Mouse (Mus musculus) CD4-positive, CD25-positive, alpha-beta regulatory T cell, adult 2 months (primary cell): ENCODE measurements at regions not wholly inside any gene's neighbourhood (a gene's known extent, or its start where the extent isn't known, plus 50 kb on each side); places are given as distances from the start of the nearest gene placed in this dataset.

Experiments
- DNase-seq: peaks from one replicate; pipeline ENCODE4 v3.0.0-alpha.2; 2012; ENCODE audit warnings: low read depth, low spot score

DNA sequence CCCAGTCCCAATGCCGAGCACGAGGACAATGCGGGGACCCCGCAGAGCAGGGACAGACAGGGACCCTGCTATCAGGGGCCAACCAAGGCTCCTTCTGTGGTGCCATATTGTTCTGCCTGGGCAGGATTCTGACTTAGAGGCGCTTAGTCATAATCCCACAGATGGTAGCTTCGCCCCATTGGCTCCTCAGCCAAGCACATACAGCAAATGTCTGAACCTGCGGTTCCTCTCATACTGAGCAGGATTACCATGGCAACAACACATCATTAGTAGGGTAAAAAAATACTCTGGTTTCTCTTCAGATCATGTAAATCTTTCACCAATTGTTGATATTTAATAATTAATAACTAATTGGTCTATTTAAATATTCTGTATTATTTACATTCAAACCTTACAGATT, 2140.3 kb upstream of the Cdh20 start:
- peak; percentile 92 for DNase-seq

DNA sequence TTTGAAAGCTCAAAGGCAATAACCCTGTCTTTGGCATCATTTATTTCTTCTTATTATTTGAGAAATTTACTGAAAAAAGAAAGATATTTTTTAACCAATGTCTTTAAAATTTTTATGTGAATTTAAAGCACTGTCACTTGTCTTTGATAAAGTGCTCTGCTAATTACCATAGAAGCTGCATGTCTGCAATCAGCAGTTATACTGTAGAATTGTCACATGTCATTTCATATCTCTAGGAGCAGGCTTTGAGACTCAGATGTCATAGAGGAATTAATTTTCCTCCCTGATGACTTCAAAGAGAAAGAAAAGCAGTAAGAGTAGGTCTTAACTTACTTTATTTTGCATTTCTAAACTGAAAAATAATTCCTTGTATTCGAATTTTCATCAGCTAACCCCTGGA, 2123.9 kb upstream of the Cdh20 start:
- DNase-seq = no peak

DNA sequence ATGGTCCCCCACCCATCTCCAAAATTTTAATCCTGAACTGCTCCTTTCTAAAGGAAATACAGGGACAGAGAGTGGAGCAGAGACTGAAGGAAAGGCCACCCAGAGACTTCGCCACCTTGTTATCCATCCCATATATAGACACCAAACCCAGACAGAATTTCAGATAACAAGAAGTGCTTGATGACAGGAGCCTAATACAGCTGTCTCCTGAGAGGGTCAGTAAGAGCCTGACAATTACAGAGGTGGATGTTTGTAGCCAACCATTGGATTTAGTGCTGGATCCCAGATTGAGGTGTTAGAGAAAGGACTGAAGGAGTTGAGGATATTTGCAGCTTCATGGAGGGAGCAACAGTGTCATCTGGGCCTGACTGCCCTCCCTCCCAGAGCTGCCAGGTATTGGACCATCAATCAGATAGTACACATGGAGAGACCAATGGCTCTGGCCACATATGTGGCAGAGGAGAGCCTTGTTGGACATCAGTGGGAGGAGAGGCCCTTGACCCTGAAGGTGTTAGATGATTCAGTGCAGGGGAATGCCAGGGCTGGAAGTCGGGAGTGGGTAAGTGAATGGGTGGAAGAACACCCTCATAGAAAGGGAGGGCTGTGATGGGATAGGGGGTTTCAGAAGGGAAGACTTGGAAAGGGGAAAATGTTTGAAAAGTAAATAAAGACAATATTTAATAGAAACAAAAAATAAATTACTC, 2080.8 kb upstream of the Cdh20 start:
- no peak for DNase-seq

DNA sequence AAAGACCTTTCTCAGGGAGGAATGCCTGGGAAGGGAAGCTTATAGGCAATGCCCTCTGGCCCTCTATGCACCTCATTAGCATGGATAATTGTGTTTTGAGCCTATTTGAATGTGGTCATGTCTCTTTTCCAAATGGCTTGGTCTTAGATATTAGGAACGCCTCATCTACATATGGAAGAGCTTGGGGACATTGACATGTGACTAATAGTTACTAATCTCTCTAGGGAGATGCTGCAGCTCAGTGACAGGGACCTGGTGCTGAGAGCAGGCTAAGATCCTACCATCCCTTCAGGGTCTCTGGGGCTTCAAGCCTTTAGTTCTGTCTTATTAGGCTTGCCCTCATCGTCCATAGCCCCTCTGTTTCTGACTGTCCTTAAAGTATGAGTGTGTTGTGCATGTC, 2051.9 kb upstream of the Cdh20 start:
- no peak for DNase-seq

DNA sequence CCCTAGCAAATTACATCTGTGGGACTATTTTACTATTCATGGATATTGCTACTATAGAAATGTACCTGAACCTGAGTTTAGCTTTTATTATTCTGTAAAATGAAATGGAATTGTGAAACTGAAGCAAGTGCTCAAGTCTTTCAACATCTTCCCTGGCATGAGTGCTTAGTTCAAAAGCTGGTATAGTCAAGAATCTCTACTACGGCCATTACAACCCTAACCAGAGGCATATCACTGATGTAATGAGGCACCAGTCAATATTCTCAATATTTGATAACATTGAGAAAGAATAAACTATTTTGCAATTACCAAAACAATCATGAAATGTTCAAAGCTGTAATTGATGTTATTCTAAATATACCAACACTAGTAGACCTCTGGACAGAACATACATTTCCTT, 2034.3 kb upstream of the Cdh20 start:
- no peak for DNase-seq

DNA sequence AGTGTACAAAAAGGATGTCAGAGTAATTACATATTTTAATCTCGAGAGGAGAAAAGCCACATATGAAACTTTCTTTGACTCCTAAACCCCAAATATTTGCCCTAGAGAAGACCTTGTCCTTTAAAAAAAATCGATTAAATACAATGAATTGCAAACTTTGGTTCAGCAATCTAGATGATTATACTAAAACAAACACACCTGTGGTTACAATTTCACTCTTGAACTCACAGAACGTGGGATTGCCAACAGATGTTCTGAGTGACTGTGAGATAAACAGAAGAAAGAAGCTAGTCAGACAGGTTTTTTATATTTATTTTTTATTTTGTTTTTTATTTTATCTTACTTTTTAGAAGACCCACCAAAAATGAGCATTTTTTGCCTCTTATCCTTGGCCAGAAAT, 2032.9 kb upstream of the Cdh20 start:
- DNase-seq = no peak

DNA sequence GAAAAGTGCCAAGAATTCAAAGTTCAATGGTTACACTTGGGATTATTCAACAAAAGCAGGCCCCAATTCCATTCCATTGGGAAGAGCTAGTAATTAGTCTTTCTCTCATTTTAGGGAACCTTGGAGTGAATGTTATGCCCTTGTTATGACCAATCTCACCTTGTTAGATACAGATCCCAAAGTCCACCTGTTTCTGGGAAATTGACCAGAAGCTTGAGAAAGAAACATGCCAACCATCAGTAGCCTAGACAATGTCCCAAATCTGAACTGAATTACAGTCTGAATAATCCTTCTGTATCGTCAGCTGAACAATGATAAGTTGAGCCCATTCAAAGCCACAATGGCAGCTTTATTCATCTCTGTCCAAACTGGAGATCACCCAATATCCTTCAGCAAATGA, 2010.4 kb upstream of the Cdh20 start:
- DNase-seq = no peak
